Mouse (Mus musculus): ENCODE results near the gene Ryr2. TPM values are rescaled to one million over a fixed set of nuclear protein-coding genes. Genes with fewer than 3 reads are reported as not detected.
"Not testable (repeated sequence)": the region's sequence is repeated elsewhere in the genome, so short reads cannot be mapped to it uniquely, and the experiment has no call there.

The Ryr2 gene
- under 1 TPM; 0.16 to 0.45 TPM for total RNA-seq (2021)
- long read RNA-seq, experiment 1, result 0 reads
- long read RNA-seq, experiment 2, result 0 reads

- peak; percentile 26 for DNase-seq (ENCODE audit: low spot score)
These were observed at the start of gene Ryr2 for GRCm38 (mm10) chr13:12106662-12107632. Gene Ryr2, minus strand, starts transcription at chr13:12106945.

GRCm38 (mm10) chr13:12153922-12154321, 47.2 kb upstream of the Ryr2 start:
- DNase-seq (ENCODE audit: low spot score), result no peak

- DNase-seq (ENCODE audit: low spot score), result no peak
These were observed 40.3 kb upstream of the Ryr2 start for GRCm38 (mm10) chr13:12146918-12147507.

- no peak for DNase-seq (ENCODE audit: low spot score)
These were observed 39.7 kb upstream of the Ryr2 start for GRCm38 (mm10) chr13:12146402-12146801.

GRCm38 (mm10) chr13:12143347-12143746, 36.6 kb upstream of the Ryr2 start:
- DNase-seq (ENCODE audit: low spot score), result no peak

GRCm38 (mm10) chr13:12136461-12136860, 29.7 kb upstream of the Ryr2 start:
- not testable (repeated sequence) for DNase-seq (ENCODE audit: low spot score)

GRCm38 (mm10) chr13:12133549-12133948, 26.8 kb upstream of the Ryr2 start:
- DNase-seq (ENCODE audit: low spot score), result no peak

GRCm38 (mm10) chr13:12132160-12132710, 25.5 kb upstream of the Ryr2 start:
- DNase-seq (ENCODE audit: low spot score), result no peak

- no peak for DNase-seq (ENCODE audit: low spot score)
These were observed 22.4 kb upstream of the Ryr2 start for GRCm38 (mm10) chr13:12129121-12129520.

- no peak for DNase-seq (ENCODE audit: low spot score)
These were observed 19.4 kb upstream of the Ryr2 start for GRCm38 (mm10) chr13:12126099-12126498.

GRCm38 (mm10) chr13:12124940-12125540, 18.3 kb upstream of the Ryr2 start:
- DNase-seq (ENCODE audit: low spot score), result peak; percentile 22

GRCm38 (mm10) chr13:12115551-12115950, 8.8 kb upstream of the Ryr2 start:
- DNase-seq (ENCODE audit: low spot score), result no peak

- no peak for DNase-seq (ENCODE audit: low spot score)
These were observed 8.1 kb upstream of the Ryr2 start for GRCm38 (mm10) chr13:12114816-12115215.

GRCm38 (mm10) chr13:12108955-12109354, 2.2 kb upstream of the Ryr2 start:
- DNase-seq (ENCODE audit: low spot score), result no peak

- no peak for DNase-seq (ENCODE audit: low spot score)
These were observed 716 bp downstream of the Ryr2 start for GRCm38 (mm10) chr13:12105830-12106628.

GRCm38 (mm10) chr13:12105231-12105829, 1.4 kb downstream of the Ryr2 start:
- no peak for DNase-seq (ENCODE audit: low spot score)

- DNase-seq (ENCODE audit: low spot score), result no peak
These were observed 2.4 kb downstream of the Ryr2 start for GRCm38 (mm10) chr13:12104318-12104717.

- no peak for DNase-seq (ENCODE audit: low spot score)
These were observed 3.7 kb downstream of the Ryr2 start for GRCm38 (mm10) chr13:12103017-12103416.

- no peak for DNase-seq (ENCODE audit: low spot score)
These were observed 7.3 kb downstream of the Ryr2 start for GRCm38 (mm10) chr13:12099446-12099845.

GRCm38 (mm10) chr13:12098981-12099380, 7.8 kb downstream of the Ryr2 start:
- no peak for DNase-seq (ENCODE audit: low spot score)

Data from gastrocnemius, adult 18-20 months (tissue).